Mouse (Mus musculus): ENCODE data around the gene Ccdc184.

GRCm38 (mm10) chr15:98131451-98131850 lies 35.5 kb upstream of the Ccdc184 start:
- TF ChIP-seq GATA1 (IDR thresholded peaks at IDR 0.05; ENCODE audit: borderline replicate concordance, low read length), result no peak
- no peak for TF ChIP-seq FLI1 (IDR thresholded peaks at IDR 0.05; ENCODE audit: low read length)
